Mouse (Mus musculus) small intestine, adult 2 months (tissue): ENCODE measurements at regions not wholly inside any gene's neighbourhood (a gene's known extent, or its start where the extent isn't known, plus 50 kb on each side); places are given as distances from the start of the nearest gene placed in this dataset.

Experiments used
- CTCF ChIP-seq: fragments of 200-500 bp; IDR thresholded peaks from 2 replicates; pipeline ENCODE4 v1.5.1; 2012; ENCODE audit warnings: low read depth, mild to moderate bottlenecking, control low read depth, inconsistent platforms, low read length, moderate library complexity, mixed read lengths; ENCODE audit not compliant: insufficient replicate concordance, insufficient read length; ENCODE audit errors: extremely low read depth
- POLR2A ChIP-seq: fragments of 200-500 bp; IDR thresholded peaks from 2 replicates; pipeline ENCODE4 v1.6.1; 2012; ENCODE audit warnings: low read depth, mild to moderate bottlenecking, control low read depth, inconsistent platforms, low read length, moderate library complexity

- TF ChIP-seq CTCF (no peak), POLR2A (no peak)
Observed at GRCm38 (mm10) chr13:41549283-41549682, 56.4 kb upstream of the Tmem170b start.
